ENCODE assay signal across 19 mouse cellular contexts in the genomic region with DNA sequence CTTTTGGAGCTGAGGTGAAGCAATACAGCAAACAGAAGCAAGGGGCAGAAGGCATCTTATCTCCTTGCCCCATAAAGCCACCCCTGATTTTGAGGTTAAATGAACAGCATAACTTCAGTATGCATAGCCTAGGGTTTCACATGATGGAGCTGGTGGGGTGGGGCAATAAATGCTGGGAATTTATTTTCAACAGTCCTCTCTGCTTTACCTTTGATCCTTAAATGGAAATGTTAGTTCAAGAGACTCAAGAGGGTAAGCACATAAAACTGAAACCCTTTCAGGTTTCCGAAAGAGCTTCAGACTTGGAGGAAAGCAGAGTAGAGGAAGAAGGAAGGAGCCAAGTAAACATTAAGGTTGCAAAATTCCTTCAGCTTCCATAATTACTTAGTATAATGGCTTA.
"Had no signal": no experiment of that assay in that cellular context is flagged by ENCODE, and none has a peak within 500 bp of the region (broad histone marks: within the 10 kb centered on the region; RNA-seq: fewer than 3 reads in every experiment).

No protein-coding gene starts in this region.

- H3K9ac ChIP-seq: limb, embryonic 12.5 days; limb, embryonic 15.5 days; liver, embryonic 13.5 days; midbrain, embryonic 13.5 days; neural tube, embryonic 13.5 days; stomach, embryonic 15.5 days had no signal

- H3K9me3 ChIP-seq: limb, embryonic 12.5 days; limb, embryonic 15.5 days; liver, embryonic 13.5 days; megakaryocyte, embryonic 14.5 days; midbrain, embryonic 10.5 days; midbrain, embryonic 13.5 days; neural tube, embryonic 13.5 days; stomach, embryonic 15.5 days had no signal

- H3K36me3 ChIP-seq: limb, embryonic 12.5 days; limb, embryonic 15.5 days; liver, embryonic 13.5 days; midbrain, embryonic 10.5 days; midbrain, embryonic 13.5 days; neural tube, embryonic 13.5 days; stomach, embryonic 15.5 days had no signal

- H3K4me3 ChIP-seq: limb, embryonic 12.5 days; limb, embryonic 15.5 days; liver, embryonic 13.5 days; megakaryocyte, embryonic 14.5 days; midbrain, embryonic 10.5 days; midbrain, embryonic 13.5 days; myocyte; neural tube, embryonic 13.5 days; stomach, embryonic 15.5 days had no signal

- H3K27ac ChIP-seq: limb, embryonic 12.5 days; limb, embryonic 15.5 days; liver, embryonic 13.5 days; midbrain, embryonic 10.5 days; midbrain, embryonic 13.5 days; neural tube, embryonic 13.5 days; stomach, embryonic 15.5 days had no signal

- ATAC-seq: midbrain, embryonic 13.5 days; midbrain, embryonic 16.5 days had no signal

- H3K4me2 ChIP-seq: limb, embryonic 12.5 days; limb, embryonic 15.5 days; liver, embryonic 13.5 days; midbrain, embryonic 13.5 days; neural tube, embryonic 13.5 days; stomach, embryonic 15.5 days had no signal

- H3K27me3 ChIP-seq: limb, embryonic 12.5 days; limb, embryonic 15.5 days; liver, embryonic 13.5 days; megakaryocyte, embryonic 14.5 days; midbrain, embryonic 13.5 days; neural tube, embryonic 13.5 days; stomach, embryonic 15.5 days had no signal

- H3K4me1 ChIP-seq: limb, embryonic 15.5 days; liver, embryonic 13.5 days; megakaryocyte, embryonic 14.5 days; midbrain, embryonic 13.5 days; neural tube, embryonic 13.5 days; stomach, embryonic 15.5 days had no signal

- DNase-seq: kidney, adult 18-20 months; kidney, adult 9 months; kidney, postnatal 14 days; kidney, postnatal 4 days; left cerebral cortex, postnatal 4 days; liver, embryonic 13.5 days; retina, postnatal 1 day; right cerebral cortex, postnatal 25 days; spleen, adult 18-20 months; thymus, postnatal 25 days had no signal
